Comparison of ENCODE assay signal across 28 mouse cellular contexts in genomic region chr2:148838075-148838777, GRCm38 (mm10). TPM values are rescaled to one million over a fixed set of nuclear protein-coding genes. Genes with fewer than 3 reads are reported as not detected.
A peak's percentile ranks its signal among the peaks of the same experiment; 100 is the strongest.
DNase-seq lines count a peak whose midpoint lies in the region; ATAC-seq and TF ChIP-seq lines count a peak whose summit lies in the region.
"Had no signal": no experiment of that assay in that cellular context is flagged by ENCODE, and none has a peak within 500 bp of the region (broad histone marks: within the 10 kb centered on the region; RNA-seq: fewer than 3 reads in every experiment).

No protein-coding gene starts in this region.

- peak; percentile 88 for ATAC-seq in lung, postnatal 0 days
- ATAC-seq: activated CD4-positive, CD25-positive, alpha-beta regulatory T cell, adult 4 months; CD4-positive, CD25-positive, alpha-beta regulatory T cell, adult 4 months; forebrain, embryonic 13.5 days; forebrain, embryonic 15.5 days; Patski had no signal

- no peaks in the 10 kb centered on the region for H3K36me3 ChIP-seq in lung, postnatal 0 days (ENCODE audit: insufficient read depth, low read length)
- H3K36me3 ChIP-seq: embryonic facial prominence, embryonic 10.5 days; embryonic facial prominence, embryonic 12.5 days; forebrain, embryonic 15.5 days; G1E had no signal

- TF ChIP-seq EP300 in lung, postnatal 0 days (IDR thresholded peaks at IDR 0.05) = peak; percentile 77

- no peaks in the 10 kb centered on the region for H3K27me3 ChIP-seq in lung, postnatal 0 days (replicated peaks; ENCODE audit: insufficient read depth, low read length)
- H3K27me3 ChIP-seq: embryonic facial prominence, embryonic 12.5 days; forebrain, embryonic 13.5 days; forebrain, embryonic 15.5 days had no signal

- WGBS in lung, postnatal 0 days = 47% methylated on average over 5 of the region's 5 CpGs
- 59% methylated on average over 5 of the region's 5 CpGs for WGBS in lung, adult 2 months

- H3K4me3 ChIP-seq in lung, postnatal 0 days (ENCODE audit: low read depth, low read length) = no peak overlapping the region
- no peak overlapping the region for H3K4me3 ChIP-seq in lung, adult 2 months (replicated peaks; ENCODE audit: extremely low read depth, low read depth, low read length)
- H3K4me3 ChIP-seq: embryonic facial prominence, embryonic 10.5 days; embryonic facial prominence, embryonic 12.5 days; forebrain, embryonic 13.5 days; forebrain, embryonic 15.5 days had no signal

- peak; percentile 39 for DNase-seq in heart, adult 11 months
- no peak for DNase-seq in heart, postnatal 36 days
- peak; percentile 83 for DNase-seq in lung, postnatal 0 days (ENCODE audit: low spot score)
- DNase-seq in lung, postnatal 10 days = no peak
- peak; percentile 42 for DNase-seq in lung, postnatal 36 days
- no peak for DNase-seq in lung, adult 2 months
- DNase-seq: adrenal gland, adult 8-10 months; adrenal gland, postnatal 14 days; adrenal gland, postnatal 36 days; B cell, adult 2 months; cerebellum, adult 11-12 months; cerebellum, adult 2 months; cerebellum, adult 9-10 months; cerebellum, postnatal 10 days; cerebellum, postnatal 25 days had no signal

- intact Hi-C loops in heart, postnatal 36 days (cut with DNase I) = no loop called here

- no peaks in the 10 kb centered on the region for H3K9me3 ChIP-seq in lung, postnatal 0 days (ENCODE audit: low read length)
- H3K9me3 ChIP-seq: embryonic facial prominence, embryonic 10.5 days; embryonic facial prominence, embryonic 12.5 days; forebrain, embryonic 13.5 days; forebrain, embryonic 15.5 days; G1E had no signal

- no peak overlapping the region for H3K9ac ChIP-seq in lung, postnatal 0 days (replicated peaks; ENCODE audit: low read depth)
- H3K9ac ChIP-seq: embryonic facial prominence, embryonic 12.5 days; forebrain, embryonic 13.5 days; forebrain, embryonic 15.5 days had no signal

- no peaks in the 10 kb centered on the region; the same call in 1 of the 2 replicates for H3K4me1 ChIP-seq in lung, postnatal 0 days (ENCODE audit: insufficient read depth, low read depth, low read length)
- H3K4me1 ChIP-seq in lung, adult 2 months (ENCODE audit: control insufficient read depth, insufficient read depth, low read length) = no peaks in the 10 kb centered on the region; the same call in none of the 2 replicates
- H3K4me1 ChIP-seq: embryonic facial prominence, embryonic 10.5 days; embryonic facial prominence, embryonic 12.5 days; forebrain, embryonic 13.5 days; forebrain, embryonic 15.5 days had no signal

- H3K27ac ChIP-seq in lung, postnatal 0 days (ENCODE audit: low read length) = peak overlapping the region; percentile 57
- H3K27ac ChIP-seq: embryonic facial prominence, embryonic 10.5 days; embryonic facial prominence, embryonic 12.5 days; forebrain, embryonic 13.5 days; forebrain, embryonic 15.5 days had no signal

- no peak overlapping the region for H3K4me2 ChIP-seq in lung, postnatal 0 days (replicated peaks; ENCODE audit: low read depth, low read length)
- H3K4me2 ChIP-seq: embryonic facial prominence, embryonic 12.5 days; forebrain, embryonic 13.5 days; forebrain, embryonic 15.5 days had no signal

- no peak for TF ChIP-seq POLR2A in lung, adult 2 months (IDR thresholded peaks at IDR 0.05; ENCODE audit: borderline replicate concordance, extremely low read depth, low read depth, low read length)

- no peak for TF ChIP-seq CTCF in lung, postnatal 0 days (IDR thresholded peaks at IDR 0.05)
- TF ChIP-seq CTCF in lung, adult 2 months (IDR thresholded peaks at IDR 0.05; ENCODE audit: insufficient read depth, low read length) = no peak

RNA-seq across cellular contexts. Expression of gene Cst9, which starts 3.3 kb away (rescaled TPM):
- total RNA-seq in heart, postnatal 36 days (2021) = 1 to 10 TPM in 1 of 2 experiments, under 1 TPM in 1; 0.68 to 1.2 TPM
- polyA plus RNA-seq in lung, postnatal 0 days (2015; fragmentation: Nextera tagmentation; extraction: Ambion mirVana) = 1.5 and 2.5 TPM in 2 replicates
- polyA plus RNA-seq in lung, adult 2 months (2012; rRNA removed) = 0.20 TPM in 1 of 2 replicates, not detected in the other
- total RNA-seq: adrenal gland, adult 18-20 months; adrenal gland, adult 8-10 months; adrenal gland, postnatal 14 days; adrenal gland, postnatal 36 days; CH12.LX; G1E had no signal
- polyA plus RNA-seq: activated CD4-positive, CD25-positive, alpha-beta regulatory T cell, adult 4 months; CD4-positive, CD25-positive, alpha-beta regulatory T cell, adult 4 months; cerebellum, adult 2 months; cortical plate, adult 2 months; embryonic facial prominence, embryonic 10.5 days; embryonic facial prominence, embryonic 12.5 days; embryonic facial prominence, embryonic 14.5 days; forebrain, embryonic 11.5 days; forebrain, embryonic 13.5 days; forebrain, embryonic 15.5 days; G1E; Patski had no signal

RNA-seq across cellular contexts. Expression of gene Cst13, which starts 18.3 kb away (rescaled TPM):
- not detected for total RNA-seq in heart, postnatal 36 days (2021)
- polyA plus RNA-seq in lung, postnatal 0 days (2015; fragmentation: Nextera tagmentation; extraction: Ambion mirVana) = not detected in 2 replicates
- not detected in 2 replicates for polyA plus RNA-seq in lung, adult 2 months (2012; rRNA removed)
- total RNA-seq: adrenal gland, adult 18-20 months; adrenal gland, postnatal 14 days; adrenal gland, postnatal 36 days; CH12.LX had no signal
- polyA plus RNA-seq: activated CD4-positive, CD25-positive, alpha-beta regulatory T cell, adult 4 months; CD4-positive, CD25-positive, alpha-beta regulatory T cell, adult 4 months; cerebellum, adult 2 months; cortical plate, adult 2 months; embryonic facial prominence, embryonic 10.5 days; embryonic facial prominence, embryonic 12.5 days; embryonic facial prominence, embryonic 14.5 days; forebrain, embryonic 11.5 days; forebrain, embryonic 13.5 days; forebrain, embryonic 15.5 days; G1E; Patski had no signal

RNA-seq across cellular contexts. Expression of gene 9230104L09Rik, which starts 26.6 kb away (rescaled TPM):
- under 1 TPM in 1 of 2 experiments, not detected in 1; 0.70 TPM for total RNA-seq in heart, postnatal 36 days (2021)
- 0.94 and 1.5 TPM in 2 replicates for polyA plus RNA-seq in lung, postnatal 0 days (2015; fragmentation: Nextera tagmentation; extraction: Ambion mirVana)
- polyA plus RNA-seq in lung, adult 2 months (2012; rRNA removed) = 12.7 and 19.1 TPM in 2 replicates
- total RNA-seq: adrenal gland, adult 8-10 months; CH12.LX; G1E had no signal
- polyA plus RNA-seq: activated CD4-positive, CD25-positive, alpha-beta regulatory T cell, adult 4 months; CD4-positive, CD25-positive, alpha-beta regulatory T cell, adult 4 months; cerebellum, adult 2 months; cortical plate, adult 2 months; embryonic facial prominence, embryonic 10.5 days; embryonic facial prominence, embryonic 12.5 days; embryonic facial prominence, embryonic 14.5 days; forebrain, embryonic 11.5 days; forebrain, embryonic 13.5 days; forebrain, embryonic 15.5 days; G1E; Patski had no signal

RNA-seq across cellular contexts. Expression of gene Cst3, which starts 37.3 kb away (rescaled TPM):
- 1,000 to 10,000 TPM; 1,014 to 1,057 TPM for total RNA-seq in heart, postnatal 36 days (2021)
- 755 and 866 TPM in 2 replicates for polyA plus RNA-seq in lung, postnatal 0 days (2015; fragmentation: Nextera tagmentation; extraction: Ambion mirVana)
- 1,892 and 2,105 TPM in 2 replicates for polyA plus RNA-seq in lung, adult 2 months (2012; rRNA removed)

RNA-seq across cellular contexts. Expression of gene Cst8, which starts 39.6 kb away (rescaled TPM):
- total RNA-seq in heart, postnatal 36 days (2021) = not detected
- 12.9 and 19.4 TPM in 2 replicates for polyA plus RNA-seq in lung, postnatal 0 days (2015; fragmentation: Nextera tagmentation; extraction: Ambion mirVana)
- 3.3 and 4.6 TPM in 2 replicates for polyA plus RNA-seq in lung, adult 2 months (2012; rRNA removed)
- total RNA-seq: CH12.LX, G1E had no signal
- polyA plus RNA-seq: activated CD4-positive, CD25-positive, alpha-beta regulatory T cell, adult 4 months; CD4-positive, CD25-positive, alpha-beta regulatory T cell, adult 4 months; cerebellum, adult 2 months; cortical plate, adult 2 months; embryonic facial prominence, embryonic 10.5 days; embryonic facial prominence, embryonic 12.5 days; embryonic facial prominence, embryonic 14.5 days; forebrain, embryonic 11.5 days; forebrain, embryonic 13.5 days; forebrain, embryonic 15.5 days; G1E; Patski had no signal

Comparison
In these comparisons a context has a peak if more than half of its experiments do, and no peak if none do; other contexts are left out.
1. DNase-seq: peak in heart, adult 11 months (single experiment), lung, postnatal 0 days (single experiment) and lung, postnatal 36 days (single experiment); none in heart, postnatal 36 days (0 of 2), lung, postnatal 10 days (single experiment) and lung, adult 2 months (single experiment).